Comparison of ENCODE assay signal across 10 mouse cellular contexts in the genomic region with DNA sequence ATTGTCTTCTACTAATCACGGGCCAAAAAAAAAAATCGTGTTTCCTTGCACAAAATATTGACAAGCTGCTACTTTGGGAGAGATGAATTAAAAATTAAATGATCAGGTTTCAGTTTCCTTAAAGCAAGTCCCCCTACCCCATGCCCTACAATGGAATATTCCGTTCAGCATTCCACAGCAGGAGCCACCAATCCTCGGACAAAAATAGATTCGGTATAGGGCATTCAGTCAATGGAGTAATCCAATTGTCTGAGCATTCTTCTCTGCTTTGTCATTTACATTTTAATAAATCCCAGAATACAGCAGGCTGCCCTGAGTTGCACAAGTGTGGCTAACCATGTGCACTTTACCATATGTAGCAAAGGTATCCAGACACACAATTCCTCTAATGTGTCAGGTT.
DNase-seq lines count a peak whose midpoint lies in the region; ATAC-seq and TF ChIP-seq lines count a peak whose summit lies in the region.
"Had no signal": no experiment of that assay in that cellular context is flagged by ENCODE, and none has a peak within 500 bp of the region (broad histone marks: within the 10 kb centered on the region; RNA-seq: fewer than 3 reads in every experiment).

No protein-coding gene starts in this region.

- peak; percentile 52 for DNase-seq in embryonic facial prominence, embryonic 11.5 days (ENCODE audit: low spot score)
- no peak for DNase-seq in embryonic facial prominence, embryonic 10.5 days (ENCODE audit: low spot score)
- no peak for DNase-seq in spleen, postnatal 4 days (ENCODE audit: low spot score in 2 of 2)
- DNase-seq in adrenal gland, adult 18-20 months (ENCODE audit: low spot score in 2 of 2) = no peak
- DNase-seq: kidney, postnatal 4 days had no signal

- WGBS in embryonic facial prominence, embryonic 11.5 days = 52% methylated on average over 5 of the region's 5 CpGs
- WGBS in embryonic facial prominence, embryonic 10.5 days = 64% methylated on average over 5 of the region's 5 CpGs
- WGBS in heart, embryonic 14.5 days = 32% methylated on average over 5 of the region's 5 CpGs
- 24% methylated on average over 5 of the region's 5 CpGs for WGBS in midbrain, embryonic 12.5 days

- peaks cover 22% of the 10 kb centered on the region for H3K79me2 ChIP-seq in C2C12 (ENCODE audit: control insufficient read depth, insufficient read depth)

- no peak for ATAC-seq in embryonic facial prominence, embryonic 11.5 days (replicated peaks; ENCODE audit: insufficient number of reproducible peaks, low FRiP score, low TSS enrichment, low read depth)
- ATAC-seq in heart, embryonic 14.5 days (ENCODE audit: insufficient number of reproducible peaks, insufficient read depth, low FRiP score, low read depth) = no peak
- ATAC-seq in midbrain, embryonic 12.5 days (ENCODE audit: low FRiP score, low read depth) = peak; percentile 31; the same call in 1 of the 2 replicates
- ATAC-seq in monocyte, adult 5-6 weeks (replicated peaks; ENCODE audit: insufficient number of reproducible peaks, low FRiP score, low TSS enrichment, poor library complexity, severe bottlenecking) = no peak

- no peak overlapping the region for H3ac ChIP-seq in C2C12 (ENCODE audit: control insufficient read depth, insufficient read length, low read depth)

- no peak for TF ChIP-seq CTCF in C2C12 (IDR thresholded peaks at IDR 0.05; ENCODE audit: control insufficient read depth, insufficient read depth, insufficient read length)

- no peaks in the 10 kb centered on the region for H3K27me3 ChIP-seq in embryonic facial prominence, embryonic 11.5 days (ENCODE audit: control insufficient read depth, insufficient read depth, low read length)
- H3K27me3 ChIP-seq in embryonic facial prominence, embryonic 10.5 days (replicated peaks; ENCODE audit: low read depth, poor library complexity, severe bottlenecking) = no peaks in the 10 kb centered on the region
- no peaks in the 10 kb centered on the region for H3K27me3 ChIP-seq in C2C12 (ENCODE audit: control insufficient read depth, insufficient read depth, insufficient read length)
- no peaks in the 10 kb centered on the region for H3K27me3 ChIP-seq in heart, embryonic 14.5 days (ENCODE audit: control insufficient read depth, insufficient read depth, low read length)
- no peaks in the 10 kb centered on the region for H3K27me3 ChIP-seq in midbrain, embryonic 12.5 days

- no peak overlapping the region for H3K9ac ChIP-seq in embryonic facial prominence, embryonic 11.5 days (replicated peaks; ENCODE audit: low read length)
- no peak overlapping the region for H3K9ac ChIP-seq in heart, embryonic 14.5 days (ENCODE audit: low read length)
- no peak overlapping the region for H3K9ac ChIP-seq in midbrain, embryonic 12.5 days (replicated peaks)

- peaks cover 4% of the 10 kb centered on the region; the same call in 1 of the 2 replicates for H3K4me1 ChIP-seq in embryonic facial prominence, embryonic 11.5 days (ENCODE audit: control insufficient read depth, insufficient read depth, low read length)
- H3K4me1 ChIP-seq in embryonic facial prominence, embryonic 10.5 days = peaks cover 53% of the 10 kb centered on the region
- peaks cover 15 to 30% of the 10 kb centered on the region in 2 experiments for H3K4me1 ChIP-seq in heart, embryonic 14.5 days (ENCODE audit: control insufficient read depth in 2 of 2, insufficient read depth in 2 of 2, low read length in 2 of 2)
- peaks cover 62% of the 10 kb centered on the region for H3K4me1 ChIP-seq in midbrain, embryonic 12.5 days

- no peak overlapping the region for H3K27ac ChIP-seq in embryonic facial prominence, embryonic 11.5 days (replicated peaks; ENCODE audit: low read depth, low read length)
- H3K27ac ChIP-seq in embryonic facial prominence, embryonic 10.5 days (replicated peaks) = no peak overlapping the region
- peak overlapping the region; percentile 65 to 88; a peak in 3 of 4 replicates for H3K27ac ChIP-seq in heart, embryonic 14.5 days (replicated peaks in 1 of 2; ENCODE audit: control insufficient read depth in 1 of 2, insufficient read depth in 1 of 2, low read depth in 2 of 2, low read length in 2 of 2)
- H3K27ac ChIP-seq in midbrain, embryonic 12.5 days (replicated peaks) = peak overlapping the region; percentile 65

- peaks cover 3% of the 10 kb centered on the region; the same call in 1 of the 2 replicates for H3K36me3 ChIP-seq in embryonic facial prominence, embryonic 11.5 days (replicated peaks; ENCODE audit: control insufficient read depth, insufficient read depth, low read depth, low read length)
- peaks cover 33% of the 10 kb centered on the region for H3K36me3 ChIP-seq in embryonic facial prominence, embryonic 10.5 days (replicated peaks)
- peaks cover 35% of the 10 kb centered on the region for H3K36me3 ChIP-seq in C2C12 (ENCODE audit: control insufficient read depth, insufficient read depth)
- peaks cover 19% of the 10 kb centered on the region for H3K36me3 ChIP-seq in heart, embryonic 14.5 days (ENCODE audit: control insufficient read depth, insufficient read depth, low read length)
- H3K36me3 ChIP-seq in midbrain, embryonic 12.5 days = peaks cover 34% of the 10 kb centered on the region

- H3K9me3 ChIP-seq in embryonic facial prominence, embryonic 11.5 days (replicated peaks; ENCODE audit: control insufficient read depth, low read length) = no peaks in the 10 kb centered on the region
- H3K9me3 ChIP-seq in embryonic facial prominence, embryonic 10.5 days = no peaks in the 10 kb centered on the region
- no peaks in the 10 kb centered on the region for H3K9me3 ChIP-seq in heart, embryonic 14.5 days (ENCODE audit: control insufficient read depth, low read length)
- H3K9me3 ChIP-seq in midbrain, embryonic 12.5 days = no peaks in the 10 kb centered on the region

- H3K4me2 ChIP-seq in embryonic facial prominence, embryonic 11.5 days (ENCODE audit: low read depth, low read length) = no peak overlapping the region
- no peak overlapping the region for H3K4me2 ChIP-seq in heart, embryonic 14.5 days (ENCODE audit: low read length)
- peak overlapping the region; percentile 7; the same call in 1 of the 2 replicates for H3K4me2 ChIP-seq in midbrain, embryonic 12.5 days (replicated peaks)

- H3K79me3 ChIP-seq in C2C12 (ENCODE audit: low read depth) = peaks cover 9% of the 10 kb centered on the region

- H3K4me3 ChIP-seq in embryonic facial prominence, embryonic 11.5 days (ENCODE audit: low read depth, low read length) = no peak overlapping the region
- H3K4me3 ChIP-seq in embryonic facial prominence, embryonic 10.5 days = no peak overlapping the region
- no peak overlapping the region for H3K4me3 ChIP-seq in C2C12 (ENCODE audit: insufficient read depth, poor library complexity, severe bottlenecking)
- H3K4me3 ChIP-seq in heart, embryonic 14.5 days (ENCODE audit: control insufficient read depth in 1 of 2, insufficient read depth in 1 of 2, low read depth in 1 of 2, low read length in 2 of 2) = no peak overlapping the region
- H3K4me3 ChIP-seq in midbrain, embryonic 12.5 days = no peak overlapping the region
- H3K4me3 ChIP-seq: erythroblast, embryonic 14.5 days had no signal

TF ChIP-seq in C2C12, 6 proteins besides CTCF, POLR2A, EP300 and RAD21:
- TF ChIP-seq CEBPB (IDR thresholded peaks at IDR 0.05; ENCODE audit: low read depth) (peak; percentile 63), FOSL1 (IDR thresholded peaks at IDR 0.05; ENCODE audit: insufficient read depth, low read length, poor library complexity, severe bottlenecking) (no peak)

Comparison
In these comparisons a context has a peak if more than half of its experiments do, and no peak if none do; other contexts are left out.
1. H3K27ac ChIP-seq: peak in heart, embryonic 14.5 days (2 of 2) and midbrain, embryonic 12.5 days (single experiment); none in embryonic facial prominence, embryonic 11.5 days (single experiment) and embryonic facial prominence, embryonic 10.5 days (single experiment).